Mouse (Mus musculus) hindbrain, embryonic 13.5 days (tissue): ENCODE measurements around the gene Tal1. TPM values are rescaled to one million over a fixed set of nuclear protein-coding genes. Genes with fewer than 3 reads are reported as not detected.

ENCODE experiments used
- ATAC-seq: fragments of 200-750 bp; cut with Nextera tagmentation; 2 replicates; pipeline ENCODE4 v1.8.0; 2017; ENCODE audit warnings: moderate TSS enrichment; ENCODE audit not compliant: low FRiP score
- H3K27ac ChIP-seq: fragments of 300-500 bp; sonication (generic); 2 replicates; pipeline ENCODE4 v1.5.1; 2015; ENCODE audit warnings: inconsistent platforms, mild to moderate bottlenecking, moderate library complexity
- H3K27me3 ChIP-seq: fragments of 300-500 bp; sonication (generic); 2 replicates; pipeline ENCODE4 v1.6.1; 2015; ENCODE audit warnings: mild to moderate bottlenecking, inconsistent platforms
- H3K36me3 ChIP-seq: fragments of 300-500 bp; sonication (generic); 2 replicates; pipeline ENCODE4 v1.6.1; 2015; ENCODE audit warnings: mild to moderate bottlenecking, inconsistent platforms
- H3K4me1 ChIP-seq: fragments of 300-500 bp; sonication (generic); replicated peaks from 2 replicates; pipeline ENCODE4 v1.6.1; 2015; ENCODE audit warnings: inconsistent platforms
- H3K4me2 ChIP-seq: fragments of 300-500 bp; sonication (generic); 2 replicates; pipeline ENCODE4 v1.6.1; 2015; ENCODE audit warnings: inconsistent platforms, mild to moderate bottlenecking, moderate library complexity
- H3K4me3 ChIP-seq: fragments of 300-500 bp; sonication (generic); 2 replicates; pipeline ENCODE4 v1.5.1; 2015; ENCODE audit warnings: mild to moderate bottlenecking, inconsistent platforms
- H3K9ac ChIP-seq: fragments of 300-500 bp; sonication (generic); 2 replicates; pipeline ENCODE4 v1.6.1; 2015; ENCODE audit warnings: mild to moderate bottlenecking, inconsistent platforms
- H3K9me3 ChIP-seq: fragments of 300-500 bp; sonication (generic); 2 replicates; pipeline ENCODE4 v1.6.1; 2016; ENCODE audit warnings: inconsistent platforms
- WGBS: fragments of 180-500 bp; shearing (Covaris S2); methylation state at CpG from one replicate; pipeline ENCODE4 v1.1.7; 2015; 5-methylcytosine and 5-hydroxymethylcytosine counted together
- polyA plus RNA-seq: library from polyadenylated mRNA; unstranded; fragments of >200 nt; fragmentation: Nextera tagmentation; extraction: Ambion mirVana; gene quantifications from 2 replicates; pipeline ENCODE4 v1.2.1, GENCODE M21; 2015

The Tal1 gene
- polyA plus RNA-seq = 3.8 and 6.7 TPM in 2 replicates

DNA sequence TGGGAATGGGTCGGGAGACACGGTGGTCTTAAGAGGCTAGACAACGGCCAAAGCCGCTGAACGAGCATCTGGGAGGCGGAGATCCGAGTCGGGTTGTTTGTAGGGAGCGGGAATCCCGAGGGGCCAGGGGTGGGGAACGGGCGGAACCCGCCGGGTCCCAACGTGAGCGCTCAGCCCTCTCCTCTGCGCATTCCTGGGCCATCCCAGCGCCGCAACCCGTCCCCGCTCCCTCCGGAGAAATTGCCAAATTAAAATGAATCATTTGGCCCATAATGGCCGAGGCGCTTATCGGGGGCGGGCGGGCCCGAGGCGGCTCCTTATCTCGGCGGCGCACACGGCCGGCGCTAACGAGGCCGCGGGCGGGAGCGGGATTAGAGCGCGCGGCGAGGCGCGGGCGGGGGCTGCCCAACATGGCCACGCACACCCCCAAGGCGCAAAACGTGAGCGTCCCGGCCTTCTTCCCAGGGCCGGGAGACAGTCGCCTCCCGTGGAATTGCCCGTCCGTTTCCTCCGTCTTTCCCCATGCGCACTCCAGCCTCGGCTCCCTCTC, at the start of gene Tal1:
Gene Tal1, plus strand, starts transcription at position 56 of the 550 bp plus-strand sequence.
- H3K4me3 ChIP-seq = peak within 1 kb of the TSS; percentile 33
- peaks cover 98% of the 10 kb centered on the region for H3K27me3 ChIP-seq
- under 1% methylated on average over 50 of the region's 60 CpGs for WGBS

DNA sequence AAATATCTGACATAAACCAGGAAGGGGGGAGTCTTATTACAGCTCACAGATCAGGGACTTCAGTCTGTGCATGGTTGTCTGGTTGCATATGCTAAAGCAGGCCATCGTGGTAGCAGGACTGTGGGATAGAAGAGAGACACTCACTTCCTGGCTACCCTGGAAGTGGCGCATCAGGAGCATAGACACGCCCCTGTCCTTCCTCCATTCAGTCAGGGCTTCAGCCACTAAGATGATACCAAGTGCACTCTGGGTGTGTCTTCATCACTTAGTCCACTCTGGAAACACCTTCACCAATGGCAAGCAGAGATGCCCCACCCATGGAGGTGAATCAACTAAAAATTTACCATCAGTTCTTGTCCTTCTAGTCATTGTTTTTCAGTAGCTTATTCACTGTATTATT, 42.0 kb upstream of the Tal1 start:
- WGBS = 94% methylated on average over 3 of the region's 3 CpGs
- Histone ChIP-seq H3K4me2 (no peak overlapping the region), H3K36me3 (no peaks in the 10 kb centered on the region), H3K4me3 (no peak overlapping the region), H3K27me3 (no peaks in the 10 kb centered on the region), H3K9me3 (no peaks in the 10 kb centered on the region), H3K27ac (no peak overlapping the region), H3K4me1 (no peaks in the 10 kb centered on the region), H3K9ac (no peak overlapping the region)
- no peak for ATAC-seq

More for the DNA sequence above, at the start of gene Tal1:
- Histone ChIP-seq H3K9ac (peak within 1 kb of the TSS; percentile 65), H3K4me2 (peak within 1 kb of the TSS; percentile 48), H3K36me3 (no peaks in the 10 kb centered on the region), H3K9me3 (no peaks in the 10 kb centered on the region), H3K27ac (peak within 1 kb of the TSS; percentile 81), H3K4me1 (peaks cover 18% of the 10 kb centered on the region)
- ATAC-seq = peak; percentile 53

GRCm38 (mm10) chr4:115019997-115020396, 36.2 kb upstream of the Tal1 start:
- Histone ChIP-seq H3K4me3 (no peak overlapping the region), H3K9me3 (no peaks in the 10 kb centered on the region), H3K36me3 (peaks cover 12% of the 10 kb centered on the region), H3K4me1 (no peaks in the 10 kb centered on the region), H3K9ac (no peak overlapping the region), H3K27me3 (no peaks in the 10 kb centered on the region), H3K4me2 (no peak overlapping the region), H3K27ac (no peak overlapping the region)
- 88% methylated on average over 3 of the region's 3 CpGs for WGBS
- ATAC-seq = no peak

GRCm38 (mm10) chr4:115035043-115035442, 21.2 kb upstream of the Tal1 start:
- Histone ChIP-seq H3K4me2 (no peak overlapping the region), H3K9ac (no peak overlapping the region), H3K4me3 (no peak overlapping the region), H3K27ac (no peak overlapping the region), H3K9me3 (no peaks in the 10 kb centered on the region), H3K27me3 (no peaks in the 10 kb centered on the region), H3K4me1 (no peaks in the 10 kb centered on the region), H3K36me3 (no peaks in the 10 kb centered on the region)
- WGBS = 85% methylated on average over 6 of the region's 6 CpGs
- no peak for ATAC-seq

DNA sequence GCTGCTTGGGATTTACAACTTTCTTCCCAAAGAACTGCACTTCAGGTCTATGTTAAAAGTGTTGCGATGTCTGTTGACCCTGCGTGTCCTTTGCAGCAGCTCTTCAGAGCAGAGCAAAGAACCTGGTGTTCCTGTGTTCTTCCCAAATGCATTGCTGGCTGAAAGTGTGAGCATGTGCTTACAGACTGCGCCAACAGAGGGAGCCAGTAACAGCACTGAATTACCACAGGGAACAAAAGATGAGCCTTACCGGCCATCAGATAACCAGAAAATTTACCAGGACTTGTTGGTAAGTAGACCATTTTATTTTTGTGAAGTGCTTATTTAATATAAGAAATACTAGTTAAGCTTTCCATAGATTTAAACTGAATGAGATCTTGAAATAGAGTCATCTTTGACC, 18.0 kb upstream of the Tal1 start:
- ATAC-seq = no peak
- no peaks in the 10 kb centered on the region for H3K36me3 ChIP-seq
- H3K4me2 ChIP-seq = no peak overlapping the region
- 37% methylated on average over 4 of the region's 4 CpGs for WGBS
- no peaks in the 10 kb centered on the region for H3K4me1 ChIP-seq
- no peak overlapping the region for H3K4me3 ChIP-seq
- H3K9me3 ChIP-seq = no peaks in the 10 kb centered on the region
- H3K27ac ChIP-seq = no peak overlapping the region
- H3K9ac ChIP-seq = no peak overlapping the region
- no peaks in the 10 kb centered on the region for H3K27me3 ChIP-seq

- no peaks in the 10 kb centered on the region for H3K36me3 ChIP-seq
- H3K27me3 ChIP-seq = peaks cover 33% of the 10 kb centered on the region
- H3K27ac ChIP-seq = no peak overlapping the region
- no peak overlapping the region for H3K9ac ChIP-seq
- 78% methylated on average over 3 of the region's 3 CpGs for WGBS
- ATAC-seq = no peak
- no peak overlapping the region for H3K4me3 ChIP-seq
- no peak overlapping the region for H3K4me2 ChIP-seq
- H3K9me3 ChIP-seq = no peaks in the 10 kb centered on the region
- H3K4me1 ChIP-seq = no peaks in the 10 kb centered on the region
Observed at GRCm38 (mm10) chr4:115045621-115046020, 10.6 kb upstream of the Tal1 start.

GRCm38 (mm10) chr4:115047750-115048149, 8.5 kb upstream of the Tal1 start:
- H3K9ac ChIP-seq = no peak overlapping the region
- H3K9me3 ChIP-seq = no peaks in the 10 kb centered on the region
- no peak for ATAC-seq
- peaks cover 5% of the 10 kb centered on the region for H3K4me1 ChIP-seq
- H3K36me3 ChIP-seq = no peaks in the 10 kb centered on the region
- H3K27me3 ChIP-seq = peaks cover 54% of the 10 kb centered on the region
- 3% methylated on average over 5 of the region's 5 CpGs for WGBS
- no peak overlapping the region for H3K27ac ChIP-seq
- H3K4me2 ChIP-seq = no peak overlapping the region
- H3K4me3 ChIP-seq = no peak overlapping the region

DNA sequence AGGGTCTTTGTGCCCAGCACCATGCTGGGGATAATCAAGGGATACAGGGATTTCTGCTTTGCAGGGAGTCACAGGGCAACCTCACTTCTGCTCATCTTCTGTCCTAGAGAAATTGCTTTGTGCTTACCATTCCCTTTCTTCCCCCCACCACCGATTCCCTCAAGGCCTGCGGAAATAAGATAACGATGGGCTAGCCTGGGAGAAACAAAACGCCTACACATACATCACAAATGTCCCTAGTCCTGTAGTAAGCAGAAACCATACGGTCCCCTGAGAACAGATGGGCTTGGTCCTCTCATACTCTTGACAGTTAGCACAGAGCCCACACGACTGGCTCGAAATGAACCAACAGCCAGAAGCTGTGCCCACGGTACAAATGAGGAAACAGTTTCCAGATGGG, 8.0 kb upstream of the Tal1 start:
- H3K27me3 ChIP-seq = peaks cover 59% of the 10 kb centered on the region
- H3K4me2 ChIP-seq = no peak overlapping the region
- no peaks in the 10 kb centered on the region for H3K9me3 ChIP-seq
- H3K4me1 ChIP-seq = peaks cover 7% of the 10 kb centered on the region
- H3K9ac ChIP-seq = no peak overlapping the region
- no peaks in the 10 kb centered on the region for H3K36me3 ChIP-seq
- ATAC-seq = no peak
- no peak overlapping the region for H3K4me3 ChIP-seq
- H3K27ac ChIP-seq = no peak overlapping the region
- WGBS = 76% methylated on average over 8 of the region's 8 CpGs

- Histone ChIP-seq H3K4me2 (no peak overlapping the region), H3K36me3 (no peaks in the 10 kb centered on the region), H3K27ac (no peak overlapping the region), H3K4me1 (peaks cover 7% of the 10 kb centered on the region), H3K9me3 (no peaks in the 10 kb centered on the region), H3K4me3 (no peak overlapping the region), H3K9ac (no peak overlapping the region), H3K27me3 (peaks cover 88% of the 10 kb centered on the region)
- ATAC-seq = no peak
- 66% methylated on average over 5 of the region's 5 CpGs for WGBS
Observed at GRCm38 (mm10) chr4:115051245-115051644, 5.0 kb upstream of the Tal1 start.

- H3K4me3 ChIP-seq = peak overlapping the region; percentile 26
- H3K9me3 ChIP-seq = no peaks in the 10 kb centered on the region
- H3K4me2 ChIP-seq = peak overlapping the region; percentile 40
- ATAC-seq = peak; percentile 33; the same call in 1 of the 2 replicates
- H3K27ac ChIP-seq = no peak overlapping the region
- H3K27me3 ChIP-seq = peaks cover 98% of the 10 kb centered on the region
- peaks cover 15% of the 10 kb centered on the region for H3K4me1 ChIP-seq
- H3K36me3 ChIP-seq = no peaks in the 10 kb centered on the region
- peak overlapping the region; percentile 20; the same call in 1 of the 2 replicates for H3K9ac ChIP-seq
- under 1% methylated on average over 36 of the region's 36 CpGs for WGBS
Observed at GRCm38 (mm10) chr4:115052343-115053005, 3.8 kb upstream of the Tal1 start.

DNA sequence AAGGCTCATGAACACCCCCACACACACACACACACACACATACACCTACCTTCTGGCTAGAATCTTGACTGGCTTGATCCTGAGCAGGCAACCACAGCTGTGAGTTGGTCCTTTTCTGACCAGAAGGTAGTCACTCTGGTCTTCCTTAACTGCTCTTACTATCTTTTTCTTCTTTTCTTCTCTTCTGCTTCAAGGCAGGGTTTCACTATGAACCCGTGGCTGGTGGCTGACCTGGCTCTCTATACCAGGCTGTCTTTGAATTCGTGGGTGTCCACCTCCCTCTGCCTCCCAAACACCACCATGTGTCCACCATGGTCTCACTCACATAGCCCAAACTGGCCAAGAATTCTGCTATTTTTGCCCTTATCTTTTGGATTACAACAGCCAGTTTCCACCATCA, 1.2 kb upstream of the Tal1 start:
- Histone ChIP-seq H3K4me1 (peaks cover 18% of the 10 kb centered on the region), H3K27me3 (peaks cover 98% of the 10 kb centered on the region), H3K27ac (no peak overlapping the region), H3K9ac (no peak overlapping the region), H3K4me2 (no peak overlapping the region), H3K9me3 (no peaks in the 10 kb centered on the region), H3K36me3 (no peaks in the 10 kb centered on the region), H3K4me3 (no peak overlapping the region)
- no peak for ATAC-seq
- WGBS = 8% methylated on average over 2 of the region's 2 CpGs

GRCm38 (mm10) chr4:115055691-115056090, 535 bp upstream of the Tal1 start:
- H3K9ac ChIP-seq = no peak overlapping the region
- peaks cover 98% of the 10 kb centered on the region for H3K27me3 ChIP-seq
- WGBS = 23% methylated on average over 3 of the region's 3 CpGs
- H3K27ac ChIP-seq = peak overlapping the region; percentile 81
- no peaks in the 10 kb centered on the region for H3K36me3 ChIP-seq
- no peak for ATAC-seq
- H3K4me1 ChIP-seq = peaks cover 18% of the 10 kb centered on the region
- no peak overlapping the region; the same call in 1 of the 2 replicates for H3K4me2 ChIP-seq
- peak overlapping the region; percentile 33; the same call in 1 of the 2 replicates for H3K4me3 ChIP-seq
- H3K9me3 ChIP-seq = no peaks in the 10 kb centered on the region
